Mouse (Mus musculus): ENCODE data around the gene Mill2.
"Not testable (repeated sequence)": the region's sequence is repeated elsewhere in the genome, so short reads cannot be mapped to it uniquely, and the experiment has no call there.

Gene Mill2

DNA sequence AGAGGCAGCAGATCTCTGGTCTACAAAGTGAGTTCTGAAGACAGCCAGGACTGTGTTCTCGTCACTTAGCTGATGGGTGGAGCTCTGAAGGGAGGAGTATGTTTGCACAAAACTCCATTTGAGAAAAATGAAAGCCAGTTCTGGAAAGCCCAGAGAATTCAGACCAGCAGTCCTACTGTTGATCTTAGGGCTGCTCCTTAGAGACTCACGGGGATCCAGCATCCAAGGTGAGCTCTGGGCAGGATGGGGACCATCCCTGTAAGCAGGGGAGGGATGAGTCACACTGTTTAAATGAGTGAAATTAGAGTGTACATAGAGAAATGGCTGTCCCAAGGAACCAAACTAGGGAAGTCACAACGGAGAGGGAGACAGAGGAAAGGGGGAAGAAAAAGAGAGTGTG lies at the start of gene Mill2:
TSS of gene Mill2 (plus strand) at position 102 of the 400 bp plus-strand sequence.
- DNase-seq, result peak; percentile 12

DNA sequence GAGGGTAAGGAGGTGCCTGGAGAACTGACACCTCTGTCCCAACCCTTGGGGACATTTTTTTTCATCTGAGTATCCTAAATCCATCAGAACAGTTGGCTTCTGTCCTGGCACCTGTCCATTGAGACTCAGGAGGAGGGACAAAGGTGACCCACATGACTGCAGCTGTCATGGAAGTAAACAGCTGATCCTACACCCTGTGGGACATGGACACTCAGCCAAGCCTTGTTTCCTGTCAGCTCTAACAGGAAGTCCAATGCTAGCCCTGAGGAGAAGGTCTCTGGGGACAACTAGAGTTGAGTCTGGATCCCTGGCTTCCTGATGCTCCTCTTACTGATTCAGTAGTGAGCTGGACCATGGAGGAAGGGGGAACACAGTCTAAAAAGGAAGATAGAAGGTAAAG lies 49.1 kb upstream of the Mill2 start:
- not testable (repeated sequence) for DNase-seq

DNA sequence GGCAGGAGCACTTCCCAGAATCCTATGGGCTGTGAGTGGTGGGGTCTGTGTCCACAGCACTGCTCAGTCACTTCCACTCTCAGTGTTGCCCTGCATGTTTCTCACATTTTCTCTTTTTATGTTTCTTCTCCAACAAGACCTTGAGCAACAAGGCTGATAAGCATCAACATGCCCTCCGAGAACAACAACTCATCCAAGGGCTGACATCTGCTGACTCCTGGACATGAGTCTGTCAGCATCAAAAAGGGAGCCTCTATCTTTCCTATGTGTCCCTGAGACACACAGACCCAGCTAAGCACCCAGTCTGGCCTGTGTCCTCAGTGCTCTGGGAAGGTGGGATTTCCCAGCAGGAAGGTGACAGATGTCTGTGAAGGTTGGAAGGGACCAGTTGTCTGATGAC lies 41.3 kb upstream of the Mill2 start, which contains the start of gene Psg19:
TSS of gene Psg19 (minus strand) at position 101 of the 400 bp plus-strand sequence.
- DNase-seq, result no peak

DNA sequence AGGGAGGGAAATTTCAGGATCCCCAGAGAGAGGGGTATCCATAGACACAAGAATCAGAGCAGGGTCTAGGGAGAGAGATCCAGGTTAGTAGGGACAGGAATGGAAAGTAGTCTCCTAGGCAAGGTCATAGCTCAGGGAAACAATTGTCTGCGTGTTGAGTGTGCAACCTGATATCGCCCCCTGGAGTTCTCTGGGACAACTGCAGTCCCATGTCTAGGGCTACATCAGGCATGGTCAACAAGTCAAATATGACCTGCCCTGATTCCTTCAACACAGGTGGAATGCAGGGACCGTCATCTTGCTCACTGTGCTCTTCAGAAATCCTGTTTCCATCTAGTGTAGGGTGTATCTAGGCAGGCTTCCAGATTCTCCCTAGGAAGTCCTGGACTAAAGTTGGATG lies 40.6 kb upstream of the Mill2 start:
- no peak for DNase-seq

- DNase-seq, result no peak
Measured at GRCm38 (mm10) chr7:18803526-18803925, 36.2 kb upstream of the Mill2 start.

GRCm38 (mm10) chr7:18818301-18818700 lies 21.5 kb upstream of the Mill2 start:
- no peak for DNase-seq

GRCm38 (mm10) chr7:18821507-18821906 lies 18.3 kb upstream of the Mill2 start, which contains the start of gene Psg17:
Gene Psg17 (minus strand): TSS chr7:18821607.
- DNase-seq, result no peak

DNA sequence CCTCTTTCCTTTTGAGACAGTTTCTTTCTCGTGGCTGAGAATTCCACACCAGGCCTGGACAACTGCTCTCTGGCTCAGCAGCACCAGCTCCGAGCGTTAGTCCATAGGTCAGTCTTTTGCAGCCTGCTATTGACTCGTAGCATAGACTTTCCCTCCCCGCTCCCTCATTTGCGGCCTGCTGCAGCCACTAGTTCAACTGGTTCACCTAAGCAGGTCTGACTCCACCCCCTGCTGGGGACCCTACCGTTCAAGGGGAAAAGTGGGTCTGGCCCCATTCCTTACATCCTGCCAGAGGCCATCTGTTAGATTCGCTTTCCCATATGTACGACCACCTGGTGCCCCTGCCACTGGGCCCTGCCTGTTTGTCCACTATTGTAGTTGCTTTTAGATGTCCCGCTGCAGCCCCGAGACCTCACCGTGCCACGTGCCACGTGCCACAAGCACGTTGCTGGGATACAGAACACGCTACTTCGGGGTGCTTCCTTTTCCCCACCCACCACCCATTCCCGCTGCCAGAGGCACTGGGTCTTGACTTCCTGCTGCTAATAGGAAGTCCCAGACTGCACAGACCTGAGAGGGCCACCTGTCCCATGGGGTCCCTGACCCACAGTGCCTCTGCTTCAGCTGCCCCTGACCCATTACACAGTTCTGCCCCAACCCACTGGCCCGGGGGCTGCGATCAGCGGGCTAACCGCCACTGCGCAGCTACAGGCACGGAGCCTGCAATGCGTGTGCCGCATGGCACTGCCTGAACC lies 11.8 kb upstream of the Mill2 start:
- no peak for DNase-seq

GRCm38 (mm10) chr7:18828592-18828991 lies 11.2 kb upstream of the Mill2 start:
- DNase-seq, result no peak

- DNase-seq, result no peak
Measured at GRCm38 (mm10) chr7:18829545-18829944, 10.2 kb upstream of the Mill2 start.

GRCm38 (mm10) chr7:18832298-18832697 lies 7.5 kb upstream of the Mill2 start:
- DNase-seq, result no peak

GRCm38 (mm10) chr7:18840386-18841173 lies 814 bp downstream of the Mill2 start:
- DNase-seq, result peak; percentile 41

DNA sequence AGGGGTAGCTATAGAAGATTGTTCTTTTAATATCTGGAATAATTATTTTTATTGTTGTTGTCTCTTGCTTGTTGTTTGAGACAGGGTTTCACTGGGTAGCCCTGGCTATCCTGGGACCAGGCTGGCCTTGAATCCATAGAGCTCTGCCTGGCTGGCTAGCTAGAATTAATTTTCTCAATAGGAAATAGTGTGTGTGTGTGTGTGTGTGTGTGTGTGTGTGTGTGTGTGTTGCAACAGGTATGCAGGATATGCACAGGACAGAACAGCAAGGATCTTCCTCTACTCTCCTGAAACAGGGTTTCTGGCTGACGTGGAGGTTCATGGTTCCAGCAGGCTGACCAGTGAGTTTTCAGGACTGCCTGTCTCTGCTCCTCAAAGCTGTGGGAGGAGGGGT lies 1.4 kb downstream of the Mill2 start:
- no peak for DNase-seq

GRCm38 (mm10) chr7:18844811-18845210 lies 5.0 kb downstream of the Mill2 start:
- DNase-seq, result no peak

GRCm38 (mm10) chr7:18848395-18848794 lies 8.6 kb downstream of the Mill2 start:
- no peak for DNase-seq

- no peak for DNase-seq
Measured at GRCm38 (mm10) chr7:18858310-18858916, 18.6 kb downstream of the Mill2 start.

GRCm38 (mm10) chr7:18862801-18863200 lies 23.0 kb downstream of the Mill2 start:
- DNase-seq, result no peak

- DNase-seq, result no peak
Measured at GRCm38 (mm10) chr7:18868491-18868890, 28.7 kb downstream of the Mill2 start.

GRCm38 (mm10) chr7:18871031-18871430 lies 31.3 kb downstream of the Mill2 start, which contains the start of gene Pglyrp1:
Gene Pglyrp1 (plus strand): TSS chr7:18871331.
- DNase-seq, result not testable (repeated sequence)

DNA sequence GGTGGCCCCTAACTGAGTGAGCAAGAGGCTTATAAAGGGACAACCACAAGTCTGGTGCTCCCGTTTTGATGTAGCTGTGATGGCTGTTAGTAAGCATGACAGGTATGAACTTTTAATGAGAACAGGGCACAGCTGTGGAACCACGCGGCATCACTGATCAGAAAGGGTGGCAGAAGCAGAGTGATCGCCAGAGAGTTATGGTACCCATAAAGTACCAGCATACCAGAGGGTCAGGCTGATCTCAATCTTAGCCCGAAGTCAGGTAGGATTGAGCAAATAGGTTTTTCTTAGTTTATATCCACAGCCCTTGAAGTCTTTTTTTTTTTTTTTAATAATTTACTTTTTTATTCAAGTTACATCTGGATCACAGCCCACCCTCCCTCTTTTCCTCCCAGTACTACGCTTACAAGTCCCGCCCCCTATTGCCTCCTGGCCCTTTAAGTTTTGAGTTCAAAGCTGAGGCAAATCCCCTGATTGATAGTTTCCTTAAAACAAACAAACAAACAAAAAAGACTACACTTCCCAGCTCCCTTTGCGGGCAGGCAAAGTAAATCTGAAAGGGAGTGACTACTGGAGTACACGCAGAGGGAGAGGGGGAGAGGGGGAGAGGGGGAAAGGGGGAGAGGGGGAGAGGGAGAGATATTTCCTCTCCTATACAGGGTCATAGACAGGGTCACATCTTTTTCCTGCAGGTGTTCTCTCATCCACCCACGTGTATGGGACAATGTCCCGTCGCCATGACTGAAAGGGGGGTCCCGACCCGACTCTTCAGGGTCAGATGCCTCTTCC lies 32.4 kb downstream of the Mill2 start:
- DNase-seq, result no peak

GRCm38 (mm10) chr7:18872816-18873215 lies 33.0 kb downstream of the Mill2 start:
- no peak for DNase-seq

GRCm38 (mm10) chr7:18873253-18873652 lies 33.5 kb downstream of the Mill2 start:
- DNase-seq, result peak; percentile 65

DNA sequence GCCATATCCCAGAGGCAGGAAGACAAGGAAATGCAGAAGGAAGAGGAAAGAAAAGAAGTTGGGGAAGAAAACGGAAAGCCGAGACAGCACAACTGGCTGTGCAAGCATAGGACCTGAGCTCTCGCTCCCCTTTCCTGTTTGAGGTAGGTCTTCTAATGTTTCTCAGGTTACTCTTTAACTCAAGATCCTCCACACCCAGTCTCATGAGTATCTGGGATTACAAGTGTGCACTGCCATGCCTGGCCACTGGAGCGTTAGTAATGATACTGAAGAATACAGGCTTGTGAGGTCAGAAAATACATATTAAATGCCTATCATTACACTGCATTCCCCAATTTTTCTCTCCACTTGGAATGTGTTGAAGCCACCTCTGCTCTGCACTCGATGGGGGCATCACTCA lies 35.6 kb downstream of the Mill2 start:
- no peak for DNase-seq

Data from cerebellum, adult 9-10 months (tissue).